Mouse (Mus musculus): ENCODE measurements at regions not wholly inside any gene's neighbourhood (a gene's known extent, or its start where the extent isn't known, plus 50 kb on each side); places are given as distances from the start of the nearest gene placed in this dataset.

- DNase-seq (ENCODE audit: low spot score), result no peak
- Histone ChIP-seq H3K27ac (ENCODE audit: low read depth, low read length) (no peak overlapping the region), H3K4me3 (ENCODE audit: low read depth, low read length) (no peak overlapping the region), H3K4me1 (ENCODE audit: insufficient read depth, low read length) (no peaks in the 10 kb centered on the region), H3K36me3 (ENCODE audit: insufficient read depth, low read length) (no peaks in the 10 kb centered on the region), H3K27me3 (ENCODE audit: insufficient read depth, low read length) (no peaks in the 10 kb centered on the region), H3K4me2 (ENCODE audit: low read depth, low read length, poor library complexity, severe bottlenecking) (no peak overlapping the region), H3K9ac (replicated peaks; ENCODE audit: low read length, poor library complexity, severe bottlenecking) (no peak overlapping the region), H3K9me3 (ENCODE audit: low read length) (no peaks in the 10 kb centered on the region)
- no peak for TF ChIP-seq CTCF (IDR thresholded peaks at IDR 0.05)
- no peak for ATAC-seq (ENCODE audit: low FRiP score)
- 38% methylated on average over 2 of the region's 2 CpGs for WGBS
Measured at GRCm38 (mm10) chr9:94074904-94075303, 463.0 kb downstream of the 1190002N15Rik start.

- peak; percentile 54 for DNase-seq (ENCODE audit: low spot score)
- Histone ChIP-seq H3K36me3 (ENCODE audit: insufficient read depth, low read length) (no peaks in the 10 kb centered on the region), H3K4me3 (ENCODE audit: low read depth, low read length) (no peak overlapping the region), H3K4me2 (ENCODE audit: low read depth, low read length, poor library complexity, severe bottlenecking) (no peak overlapping the region), H3K4me1 (ENCODE audit: insufficient read depth, low read length) (no peaks in the 10 kb centered on the region), H3K9me3 (ENCODE audit: low read length) (no peaks in the 10 kb centered on the region), H3K27me3 (ENCODE audit: insufficient read depth, low read length) (no peaks in the 10 kb centered on the region), H3K9ac (replicated peaks; ENCODE audit: low read length, poor library complexity, severe bottlenecking) (no peak overlapping the region), H3K27ac (ENCODE audit: low read depth, low read length) (no peak overlapping the region)
- TF ChIP-seq CTCF (IDR thresholded peaks at IDR 0.05), result no peak
- WGBS, result 47% methylated on average over 1 of the region's 1 CpGs
- no peak for ATAC-seq (ENCODE audit: low FRiP score)
Measured at GRCm38 (mm10) chr9:94067121-94067520, 470.8 kb downstream of the 1190002N15Rik start.

GRCm38 (mm10) chr9:94053229-94053628 lies 484.7 kb downstream of the 1190002N15Rik start:
- Histone ChIP-seq H3K27me3 (ENCODE audit: insufficient read depth, low read length) (no peaks in the 10 kb centered on the region), H3K4me2 (ENCODE audit: low read depth, low read length, poor library complexity, severe bottlenecking) (no peak overlapping the region), H3K36me3 (ENCODE audit: insufficient read depth, low read length) (no peaks in the 10 kb centered on the region), H3K27ac (ENCODE audit: low read depth, low read length) (no peak overlapping the region), H3K9ac (replicated peaks; ENCODE audit: low read length, poor library complexity, severe bottlenecking) (no peak overlapping the region), H3K4me1 (ENCODE audit: insufficient read depth, low read length) (no peaks in the 10 kb centered on the region), H3K9me3 (ENCODE audit: low read length) (no peaks in the 10 kb centered on the region), H3K4me3 (ENCODE audit: low read depth, low read length) (no peak overlapping the region)
- no peak for TF ChIP-seq CTCF (IDR thresholded peaks at IDR 0.05)
- DNase-seq (ENCODE audit: low spot score) (no peak), ATAC-seq (ENCODE audit: low FRiP score) (no peak)
- 60% methylated on average over 4 of the region's 4 CpGs for WGBS

GRCm38 (mm10) chr9:94047845-94048244 lies 490.0 kb downstream of the 1190002N15Rik start:
- Histone ChIP-seq H3K36me3 (ENCODE audit: insufficient read depth, low read length) (no peaks in the 10 kb centered on the region), H3K9me3 (ENCODE audit: low read length) (no peaks in the 10 kb centered on the region), H3K4me1 (ENCODE audit: insufficient read depth, low read length) (no peaks in the 10 kb centered on the region), H3K4me3 (ENCODE audit: low read depth, low read length) (no peak overlapping the region), H3K4me2 (ENCODE audit: low read depth, low read length, poor library complexity, severe bottlenecking) (no peak overlapping the region), H3K27ac (ENCODE audit: low read depth, low read length) (no peak overlapping the region), H3K9ac (replicated peaks; ENCODE audit: low read length, poor library complexity, severe bottlenecking) (no peak overlapping the region), H3K27me3 (ENCODE audit: insufficient read depth, low read length) (no peaks in the 10 kb centered on the region)
- WGBS, result 90% methylated on average over 7 of the region's 7 CpGs
- ATAC-seq (ENCODE audit: low FRiP score), result no peak
- DNase-seq (ENCODE audit: low spot score), result no peak
- TF ChIP-seq CTCF (IDR thresholded peaks at IDR 0.05), result no peak

GRCm38 (mm10) chr9:94045462-94046126 lies 492.3 kb downstream of the 1190002N15Rik start:
- no peaks in the 10 kb centered on the region for H3K36me3 ChIP-seq (ENCODE audit: insufficient read depth, low read length)
- no peak overlapping the region for H3K27ac ChIP-seq (ENCODE audit: low read depth, low read length)
- no peaks in the 10 kb centered on the region for H3K9me3 ChIP-seq (ENCODE audit: low read length)
- ATAC-seq (ENCODE audit: low FRiP score), result no peak
- H3K4me2 ChIP-seq (ENCODE audit: low read depth, low read length, poor library complexity, severe bottlenecking), result no peak overlapping the region
- no peaks in the 10 kb centered on the region for H3K4me1 ChIP-seq (ENCODE audit: insufficient read depth, low read length)
- no peak for TF ChIP-seq CTCF (IDR thresholded peaks at IDR 0.05)
- no peak overlapping the region for H3K4me3 ChIP-seq (ENCODE audit: low read depth, low read length)
- H3K9ac ChIP-seq (replicated peaks; ENCODE audit: low read length, poor library complexity, severe bottlenecking), result no peak overlapping the region
- WGBS, result 77% methylated on average over 3 of the region's 3 CpGs
- H3K27me3 ChIP-seq (ENCODE audit: insufficient read depth, low read length), result no peaks in the 10 kb centered on the region
- no peak for DNase-seq (ENCODE audit: low spot score)

GRCm38 (mm10) chr9:94023761-94024160 lies 514.1 kb downstream of the 1190002N15Rik start:
- no peak for ATAC-seq (ENCODE audit: low FRiP score)
- Histone ChIP-seq H3K36me3 (ENCODE audit: insufficient read depth, low read length) (no peaks in the 10 kb centered on the region), H3K9me3 (ENCODE audit: low read length) (no peaks in the 10 kb centered on the region), H3K4me2 (ENCODE audit: low read depth, low read length, poor library complexity, severe bottlenecking) (no peak overlapping the region), H3K27me3 (ENCODE audit: insufficient read depth, low read length) (no peaks in the 10 kb centered on the region), H3K4me3 (ENCODE audit: low read depth, low read length) (no peak overlapping the region), H3K27ac (ENCODE audit: low read depth, low read length) (no peak overlapping the region), H3K9ac (replicated peaks; ENCODE audit: low read length, poor library complexity, severe bottlenecking) (no peak overlapping the region), H3K4me1 (ENCODE audit: insufficient read depth, low read length) (no peaks in the 10 kb centered on the region)
- no peak for DNase-seq (ENCODE audit: low spot score)
- WGBS, result 34% methylated on average over 3 of the region's 3 CpGs
- no peak for TF ChIP-seq CTCF (IDR thresholded peaks at IDR 0.05)

All from midbrain, postnatal 0 days (tissue).